Mouse (Mus musculus): Measurements from ENCODE around the gene Ceacam9.

DNA sequence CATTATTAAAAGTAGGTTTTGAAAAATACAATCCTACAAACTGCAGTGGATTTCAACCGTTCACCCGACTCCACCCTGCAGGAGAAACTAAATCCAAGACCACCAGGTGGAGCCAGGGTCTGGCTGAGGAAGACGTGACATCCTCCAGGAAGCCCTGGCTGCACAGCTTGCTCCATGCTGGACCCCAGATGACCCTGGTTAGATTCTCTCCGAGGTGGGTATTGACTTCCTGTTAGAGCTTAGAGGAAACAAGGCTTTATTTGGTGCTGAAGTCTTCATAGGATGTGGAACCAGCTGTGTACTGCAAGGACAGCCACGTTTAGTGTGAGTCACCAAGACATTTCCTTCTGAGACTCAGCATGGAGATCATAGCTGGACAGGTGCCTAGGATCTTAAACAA lies 32.5 kb upstream of the Ceacam9 start:
- TF ChIP-seq CTCF (IDR thresholded peaks at IDR 0.05) (peak; percentile 20; the same call in 1 of the 2 replicates), EP300 (IDR thresholded peaks at IDR 0.05) (no peak)

All from lung, postnatal 0 days (tissue).